Mouse (Mus musculus): Measurements from ENCODE around the gene Kcnc3. TPM values are rescaled to one million over a fixed set of nuclear protein-coding genes. Genes with fewer than 3 reads are reported as not detected.

The Kcnc3 gene
- polyA plus RNA-seq, 1 experiment = 1.6 TPM

GRCm38 (mm10) chr7:44602443-44602842 lies 12.0 kb downstream of the Kcnc3 start:
- H3K4me3 ChIP-seq (ENCODE audit: insufficient read depth, low read length) = no peak overlapping the region
- H3K27ac ChIP-seq (ENCODE audit: insufficient read depth, low read depth, low read length) = no peak overlapping the region
- no peaks in the 10 kb centered on the region for H3K4me1 ChIP-seq (ENCODE audit: control insufficient read depth, insufficient read depth, low read length)
- TF ChIP-seq POLR2A (IDR thresholded peaks at IDR 0.05; ENCODE audit: borderline replicate concordance, low read depth, low read length) = no peak
- no peak for TF ChIP-seq CTCF (IDR thresholded peaks at IDR 0.05; ENCODE audit: low read depth, low read length)

- H3K4me1 ChIP-seq (ENCODE audit: control insufficient read depth, insufficient read depth, low read length) = no peaks in the 10 kb centered on the region
- no peak overlapping the region for H3K27ac ChIP-seq (ENCODE audit: insufficient read depth, low read depth, low read length)
- no peak for TF ChIP-seq POLR2A (IDR thresholded peaks at IDR 0.05; ENCODE audit: borderline replicate concordance, low read depth, low read length)
- no peak for TF ChIP-seq CTCF (IDR thresholded peaks at IDR 0.05; ENCODE audit: low read depth, low read length)
- no peak overlapping the region for H3K4me3 ChIP-seq (ENCODE audit: insufficient read depth, low read length)
These were observed 12.9 kb downstream of the Kcnc3 start for GRCm38 (mm10) chr7:44603186-44603855.

- Histone ChIP-seq H3K4me3 (ENCODE audit: insufficient read depth, low read length) (no peak overlapping the region), H3K4me1 (ENCODE audit: control insufficient read depth, insufficient read depth, low read length) (no peaks in the 10 kb centered on the region), H3K27ac (ENCODE audit: insufficient read depth, low read depth, low read length) (no peak overlapping the region)
- no peak for TF ChIP-seq POLR2A (IDR thresholded peaks at IDR 0.05; ENCODE audit: borderline replicate concordance, low read depth, low read length)
- no peak for TF ChIP-seq CTCF (IDR thresholded peaks at IDR 0.05; ENCODE audit: low read depth, low read length)
These were observed 13.7 kb downstream of the Kcnc3 start for GRCm38 (mm10) chr7:44604139-44604606.

- H3K4me3 ChIP-seq (ENCODE audit: insufficient read depth, low read length) = no peak overlapping the region
- no peaks in the 10 kb centered on the region for H3K4me1 ChIP-seq (ENCODE audit: control insufficient read depth, insufficient read depth, low read length)
- TF ChIP-seq CTCF (IDR thresholded peaks at IDR 0.05; ENCODE audit: low read depth, low read length) = no peak
- no peak for TF ChIP-seq POLR2A (IDR thresholded peaks at IDR 0.05; ENCODE audit: borderline replicate concordance, low read depth, low read length)
- no peak overlapping the region for H3K27ac ChIP-seq (ENCODE audit: insufficient read depth, low read depth, low read length)
These were observed 14.2 kb downstream of the Kcnc3 start for GRCm38 (mm10) chr7:44604619-44605018.

- no peak overlapping the region for H3K27ac ChIP-seq (ENCODE audit: insufficient read depth, low read depth, low read length)
- H3K4me3 ChIP-seq (ENCODE audit: insufficient read depth, low read length) = no peak overlapping the region
- no peak for TF ChIP-seq CTCF (IDR thresholded peaks at IDR 0.05; ENCODE audit: low read depth, low read length)
- TF ChIP-seq POLR2A (IDR thresholded peaks at IDR 0.05; ENCODE audit: borderline replicate concordance, low read depth, low read length) = no peak
- no peaks in the 10 kb centered on the region for H3K4me1 ChIP-seq (ENCODE audit: control insufficient read depth, insufficient read depth, low read length)
These were observed 15.0 kb downstream of the Kcnc3 start for GRCm38 (mm10) chr7:44605436-44605835.

GRCm38 (mm10) chr7:44606171-44606901 lies 15.9 kb downstream of the Kcnc3 start:
- Histone ChIP-seq H3K27ac (ENCODE audit: insufficient read depth, low read depth, low read length) (no peak overlapping the region), H3K4me1 (ENCODE audit: control insufficient read depth, insufficient read depth, low read length) (no peaks in the 10 kb centered on the region), H3K4me3 (ENCODE audit: insufficient read depth, low read length) (no peak overlapping the region)
- TF ChIP-seq CTCF (IDR thresholded peaks at IDR 0.05; ENCODE audit: low read depth, low read length) (no peak), POLR2A (IDR thresholded peaks at IDR 0.05; ENCODE audit: borderline replicate concordance, low read depth, low read length) (no peak)

GRCm38 (mm10) chr7:44612192-44612591 lies 21.7 kb downstream of the Kcnc3 start:
- TF ChIP-seq POLR2A (IDR thresholded peaks at IDR 0.05; ENCODE audit: borderline replicate concordance, low read depth, low read length) (no peak), CTCF (IDR thresholded peaks at IDR 0.05; ENCODE audit: low read depth, low read length) (no peak)
- H3K27ac ChIP-seq (ENCODE audit: insufficient read depth, low read depth, low read length) = no peak overlapping the region
- no peaks in the 10 kb centered on the region for H3K4me1 ChIP-seq (ENCODE audit: control insufficient read depth, insufficient read depth, low read length)
- no peak overlapping the region for H3K4me3 ChIP-seq (ENCODE audit: insufficient read depth, low read length)

GRCm38 (mm10) chr7:44614041-44614688 lies 23.7 kb downstream of the Kcnc3 start:
- TF ChIP-seq CTCF (IDR thresholded peaks at IDR 0.05; ENCODE audit: low read depth, low read length) = no peak
- no peak for TF ChIP-seq POLR2A (IDR thresholded peaks at IDR 0.05; ENCODE audit: borderline replicate concordance, low read depth, low read length)
- Histone ChIP-seq H3K4me1 (ENCODE audit: control insufficient read depth, insufficient read depth, low read length) (no peaks in the 10 kb centered on the region), H3K27ac (ENCODE audit: insufficient read depth, low read depth, low read length) (no peak overlapping the region), H3K4me3 (ENCODE audit: insufficient read depth, low read length) (no peak overlapping the region)

- Histone ChIP-seq H3K4me3 (ENCODE audit: insufficient read depth, low read length) (no peak overlapping the region), H3K4me1 (ENCODE audit: control insufficient read depth, insufficient read depth, low read length) (no peaks in the 10 kb centered on the region), H3K27ac (ENCODE audit: insufficient read depth, low read depth, low read length) (no peak overlapping the region)
- TF ChIP-seq CTCF (IDR thresholded peaks at IDR 0.05; ENCODE audit: low read depth, low read length) (no peak), POLR2A (IDR thresholded peaks at IDR 0.05; ENCODE audit: borderline replicate concordance, low read depth, low read length) (no peak)
These were observed 24.8 kb downstream of the Kcnc3 start for GRCm38 (mm10) chr7:44615309-44615708.

GRCm38 (mm10) chr7:44615987-44616386 lies 25.5 kb downstream of the Kcnc3 start:
- TF ChIP-seq POLR2A (IDR thresholded peaks at IDR 0.05; ENCODE audit: borderline replicate concordance, low read depth, low read length) (no peak), CTCF (IDR thresholded peaks at IDR 0.05; ENCODE audit: low read depth, low read length) (no peak)

More at GRCm38 (mm10) chr7:44615987-44616386, 25.5 kb downstream of the Kcnc3 start:
- Histone ChIP-seq H3K4me1 (ENCODE audit: control insufficient read depth, insufficient read depth, low read length) (no peaks in the 10 kb centered on the region), H3K27ac (ENCODE audit: insufficient read depth, low read depth, low read length) (no peak overlapping the region), H3K4me3 (ENCODE audit: insufficient read depth, low read length) (no peak overlapping the region)

Data from bone marrow macrophage, adult 2 months (primary cell).